Mouse (Mus musculus) intestine, embryonic 16.5 days (tissue): ENCODE measurements around the gene Zfp871. TPM values are rescaled to one million over a fixed set of nuclear protein-coding genes. Genes with fewer than 3 reads are reported as not detected.
"Not testable (repeated sequence)": the region's sequence is repeated elsewhere in the genome, so short reads cannot be mapped to it uniquely, and the experiment has no call there.

Source experiments
- ATAC-seq: fragments of 200-750 bp; cut with Nextera tagmentation; 2 replicates; pipeline ENCODE4 v1.8.0; 2017; ENCODE audit warnings: moderate TSS enrichment, moderate library complexity
- H3K27ac ChIP-seq: fragments of 300-500 bp; sonication (generic); 2 replicates; pipeline ENCODE4 v1.5.1; 2014; ENCODE audit warnings: mild to moderate bottlenecking, low read length
- H3K27me3 ChIP-seq: fragments of 300-500 bp; sonication (generic); replicated peaks from 2 replicates; pipeline ENCODE4 v1.6.1; 2014; ENCODE audit warnings: low read length, control low read depth, mixed read lengths; ENCODE audit not compliant: control insufficient read depth, insufficient read depth
- H3K36me3 ChIP-seq: fragments of 300-500 bp; sonication (generic); 2 replicates; pipeline ENCODE4 v1.6.1; 2014; ENCODE audit warnings: low read length, control low read depth; ENCODE audit not compliant: control insufficient read depth, insufficient read depth
- H3K4me1 ChIP-seq: fragments of 300-500 bp; sonication (generic); 2 replicates; pipeline ENCODE4 v1.6.1; 2014; ENCODE audit warnings: low read length, control low read depth, mixed read lengths; ENCODE audit not compliant: control insufficient read depth, insufficient read depth
- H3K4me2 ChIP-seq: fragments of 300-500 bp; sonication (generic); 2 replicates; pipeline ENCODE4 v1.6.1; 2014; ENCODE audit warnings: low read depth, low read length, control low read depth
- H3K4me3 ChIP-seq: fragments of 300-500 bp; sonication (generic); 2 replicates; pipeline ENCODE4 v1.5.1; 2014; ENCODE audit warnings: mild to moderate bottlenecking, low read length
- H3K9ac ChIP-seq: fragments of 300-500 bp; sonication (generic); 2 replicates; pipeline ENCODE4 v1.6.1; 2014; ENCODE audit warnings: low read depth, low read length
- H3K9me3 ChIP-seq: fragments of 300-500 bp; sonication (generic); 2 replicates; pipeline ENCODE4 v1.6.1; 2016; ENCODE audit warnings: low read length, control low read depth; ENCODE audit not compliant: control insufficient read depth
- whole genome bisulfite sequencing: fragments of 180-500 bp; shearing (Covaris S2); extraction: QIAGEN DNeasy Blood & Tissue Kit; methylation state at CpG from one replicate; pipeline ENCODE4 v1.1.7; 2014; 5-methylcytosine and 5-hydroxymethylcytosine counted together
- polyA plus RNA-seq: library from polyadenylated mRNA; unstranded; fragments of >200 nt; fragmentation: Nextera tagmentation; extraction: Ambion mirVana; gene quantifications from 2 replicates; pipeline ENCODE4 v1.2.1, GENCODE M21; 2015

The Zfp871 gene
- polyA plus RNA-seq, 1 experiment from 2014 or later = 26.5 TPM

- Histone ChIP-seq H3K9ac (no peak overlapping the region), H3K9me3 (no peaks in the 10 kb centered on the region), H3K27me3 (no peaks in the 10 kb centered on the region), H3K4me2 (no peak overlapping the region), H3K27ac (no peak overlapping the region), H3K36me3 (no peaks in the 10 kb centered on the region), H3K4me1 (no peaks in the 10 kb centered on the region), H3K4me3 (no peak overlapping the region)
- 11% methylated on average over 12 of the region's 12 CpGs for WGBS
- no peak for ATAC-seq
Measured at GRCm38 (mm10) chr17:32753634-32754033, 34.5 kb downstream of the Zfp871 start.

GRCm38 (mm10) chr17:32752813-32753360, 35.2 kb downstream of the Zfp871 start:
- no peak for ATAC-seq
- H3K4me2 ChIP-seq = no peak overlapping the region
- no peaks in the 10 kb centered on the region for H3K9me3 ChIP-seq
- 75% methylated on average over 6 of the region's 6 CpGs for WGBS
- no peaks in the 10 kb centered on the region for H3K27me3 ChIP-seq
- H3K4me3 ChIP-seq = no peak overlapping the region
- no peak overlapping the region for H3K27ac ChIP-seq
- no peaks in the 10 kb centered on the region for H3K4me1 ChIP-seq
- H3K36me3 ChIP-seq = no peaks in the 10 kb centered on the region
- H3K9ac ChIP-seq = no peak overlapping the region

GRCm38 (mm10) chr17:32750611-32751010, 37.5 kb downstream of the Zfp871 start:
- H3K4me1 ChIP-seq = no peaks in the 10 kb centered on the region
- no peak overlapping the region for H3K27ac ChIP-seq
- no peak overlapping the region for H3K4me3 ChIP-seq
- H3K36me3 ChIP-seq = no peaks in the 10 kb centered on the region
- H3K9me3 ChIP-seq = no peaks in the 10 kb centered on the region
- no peaks in the 10 kb centered on the region for H3K27me3 ChIP-seq
- WGBS = 40% methylated on average over 5 of the region's 5 CpGs
- ATAC-seq = no peak
- no peak overlapping the region for H3K4me2 ChIP-seq
- H3K9ac ChIP-seq = no peak overlapping the region

GRCm38 (mm10) chr17:32741057-32741456, 47.0 kb downstream of the Zfp871 start:
- Histone ChIP-seq H3K36me3 (no peaks in the 10 kb centered on the region), H3K27me3 (no peaks in the 10 kb centered on the region), H3K27ac (no peak overlapping the region), H3K4me2 (no peak overlapping the region), H3K4me1 (no peaks in the 10 kb centered on the region), H3K4me3 (no peak overlapping the region), H3K9ac (no peak overlapping the region), H3K9me3 (no peaks in the 10 kb centered on the region)
- 43% methylated on average over 1 of the region's 1 CpGs for WGBS
- ATAC-seq = no peak

- no peaks in the 10 kb centered on the region for H3K27me3 ChIP-seq
Measured at GRCm38 (mm10) chr17:32738406-32738805, 49.7 kb downstream of the Zfp871 start.

GRCm38 (mm10) chr17:32729029-32729428, 59.1 kb downstream of the Zfp871 start:
- H3K9me3 ChIP-seq = no peaks in the 10 kb centered on the region
- no peak overlapping the region for H3K4me3 ChIP-seq
- H3K27me3 ChIP-seq = no peaks in the 10 kb centered on the region
- no peak overlapping the region for H3K9ac ChIP-seq
- H3K4me2 ChIP-seq = no peak overlapping the region
- no peak for ATAC-seq
- H3K36me3 ChIP-seq = no peaks in the 10 kb centered on the region
- H3K27ac ChIP-seq = no peak overlapping the region
- H3K4me1 ChIP-seq = no peaks in the 10 kb centered on the region
- 75% methylated on average over 3 of the region's 3 CpGs for WGBS

More at GRCm38 (mm10) chr17:32738406-32738805, 49.7 kb downstream of the Zfp871 start:
- H3K27ac ChIP-seq = no peak overlapping the region
- no peak overlapping the region for H3K4me2 ChIP-seq
- H3K4me1 ChIP-seq = no peaks in the 10 kb centered on the region
- no peaks in the 10 kb centered on the region for H3K9me3 ChIP-seq
- H3K36me3 ChIP-seq = no peaks in the 10 kb centered on the region
- no peak overlapping the region for H3K9ac ChIP-seq
- ATAC-seq = no peak
- WGBS = 78% methylated on average over 1 of the region's 1 CpGs
- no peak overlapping the region for H3K4me3 ChIP-seq

- H3K9me3 ChIP-seq, H3K27ac ChIP-seq, H3K4me1 ChIP-seq, H3K4me3 ChIP-seq, H3K36me3 ChIP-seq, H3K4me2 ChIP-seq, ATAC-seq, H3K9ac ChIP-seq, H3K27me3 ChIP-seq: not testable (repeated sequence)
Measured at GRCm38 (mm10) chr17:32726360-32726759, 61.7 kb downstream of the Zfp871 start.

GRCm38 (mm10) chr17:32722771-32723170, 65.3 kb downstream of the Zfp871 start:
- Histone ChIP-seq H3K27me3 (no peaks in the 10 kb centered on the region), H3K9ac (no peak overlapping the region), H3K4me3 (no peak overlapping the region), H3K4me1 (no peaks in the 10 kb centered on the region), H3K36me3 (no peaks in the 10 kb centered on the region), H3K27ac (no peak overlapping the region), H3K4me2 (no peak overlapping the region), H3K9me3 (no peaks in the 10 kb centered on the region; the same call in 1 of the 2 replicates)
- ATAC-seq = no peak
- 80% methylated on average over 7 of the region's 7 CpGs for WGBS

GRCm38 (mm10) chr17:32722151-32722550, 65.9 kb downstream of the Zfp871 start:
- not testable (repeated sequence) for H3K4me3 ChIP-seq, H3K9me3 ChIP-seq, H3K9ac ChIP-seq, H3K36me3 ChIP-seq, ATAC-seq, H3K27me3 ChIP-seq, H3K4me2 ChIP-seq, H3K27ac ChIP-seq, H3K4me1 ChIP-seq
- 90% methylated on average over 1 of the region's 1 CpGs for whole genome bisulfite sequencing
